Mouse (Mus musculus): ENCODE measurements at regions not wholly inside any gene's neighbourhood (a gene's known extent, or its start where the extent isn't known, plus 50 kb on each side); places are given as distances from the start of the nearest gene placed in this dataset.

DNA sequence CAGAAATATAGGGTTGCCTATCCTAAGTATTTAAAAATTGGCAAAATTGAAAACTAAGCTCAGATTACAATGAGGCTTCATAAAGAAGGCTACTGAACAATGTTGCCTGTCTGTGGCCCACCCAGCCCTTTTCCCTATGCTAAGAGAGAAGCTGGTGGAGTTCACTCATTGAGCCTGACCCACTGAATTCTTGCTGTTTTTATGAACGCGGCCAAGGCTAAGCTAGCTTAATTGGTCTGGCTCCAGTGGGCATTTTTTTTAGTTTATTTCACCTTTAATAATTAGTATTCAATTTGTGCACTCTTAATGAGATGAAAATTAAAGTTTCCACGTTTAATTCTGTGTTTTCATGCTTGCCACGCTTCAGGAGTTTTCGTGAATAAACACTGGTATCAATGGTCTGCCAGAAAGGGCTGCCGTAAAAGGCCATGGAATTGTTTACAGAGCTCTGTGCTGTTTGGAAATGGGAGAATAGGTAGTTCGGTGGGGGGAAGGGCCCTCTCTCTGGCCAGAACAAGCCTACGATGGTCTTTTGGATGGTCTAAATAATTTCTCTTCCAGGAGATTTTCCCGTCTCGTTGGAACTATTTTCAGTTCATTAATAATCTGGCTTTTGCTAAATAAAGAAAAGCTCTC is 329.7 kb upstream of the Irx1 start:
- Histone ChIP-seq H3K27me3 (replicated peaks; ENCODE audit: control insufficient read depth, insufficient read depth, low read length) (no peaks in the 10 kb centered on the region; the same call in 1 of the 2 replicates), H3K9ac (ENCODE audit: low read depth, low read length) (no peak overlapping the region), H3K36me3 (ENCODE audit: control insufficient read depth, insufficient read depth) (no peaks in the 10 kb centered on the region), H3K4me3 (ENCODE audit: low read depth, low read length) (no peak overlapping the region), H3K4me2 (replicated peaks; ENCODE audit: low read depth) (no peak overlapping the region), H3K9me3 (ENCODE audit: control insufficient read depth) (no peaks in the 10 kb centered on the region), H3K27ac (ENCODE audit: low read depth, low read length) (no peak overlapping the region), H3K4me1 (replicated peaks; ENCODE audit: control insufficient read depth, insufficient read depth, low read length) (no peaks in the 10 kb centered on the region)
- TF ChIP-seq CTCF (IDR thresholded peaks at IDR 0.05; ENCODE audit: low read depth) = no peak
- ATAC-seq = no peak
- WGBS = 31% methylated on average over 10 of the region's 10 CpGs

DNA sequence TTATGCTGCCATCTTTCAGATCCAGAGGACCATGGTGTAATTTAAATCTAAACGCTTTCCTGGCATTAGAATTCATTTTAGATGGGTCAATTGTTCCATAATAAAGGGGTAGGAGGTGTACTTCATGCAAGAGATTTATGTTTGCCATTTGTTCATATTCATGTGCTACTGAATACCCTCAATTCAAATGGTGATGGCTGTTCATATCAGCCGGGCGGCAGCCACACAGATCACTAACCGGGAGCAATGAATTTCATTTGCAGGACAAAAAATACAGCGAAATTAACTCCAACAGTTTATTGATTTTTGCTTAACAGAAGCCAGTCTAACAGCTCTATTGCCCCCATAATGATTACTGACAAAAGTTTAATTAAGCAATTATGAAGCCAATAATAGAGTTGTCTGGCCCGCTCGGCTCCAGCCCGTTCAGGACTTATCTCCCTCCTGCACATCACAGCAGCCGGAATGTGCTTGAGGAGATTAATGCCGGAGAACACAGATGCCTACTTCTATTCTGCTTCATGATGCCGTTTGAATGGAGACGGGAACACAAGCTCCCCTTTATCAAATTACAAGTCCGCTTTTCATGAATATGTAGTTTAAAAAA is 330.3 kb upstream of the Irx2 start:
- Histone ChIP-seq H3K4me3 (ENCODE audit: low read depth, low read length) (no peak overlapping the region), H3K36me3 (ENCODE audit: control insufficient read depth, insufficient read depth) (no peaks in the 10 kb centered on the region), H3K4me1 (replicated peaks; ENCODE audit: control insufficient read depth, insufficient read depth, low read length) (no peaks in the 10 kb centered on the region), H3K9ac (ENCODE audit: low read depth, low read length) (no peak overlapping the region), H3K27me3 (replicated peaks; ENCODE audit: control insufficient read depth, insufficient read depth, low read length) (no peaks in the 10 kb centered on the region), H3K9me3 (ENCODE audit: control insufficient read depth) (no peaks in the 10 kb centered on the region), H3K4me2 (replicated peaks; ENCODE audit: low read depth) (no peak overlapping the region), H3K27ac (ENCODE audit: low read depth, low read length) (no peak overlapping the region)
- TF ChIP-seq CTCF (IDR thresholded peaks at IDR 0.05; ENCODE audit: low read depth) = no peak
- no peak for ATAC-seq
- 49% methylated on average over 13 of the region's 13 CpGs for WGBS

GRCm38 (mm10) chr13:72299660-72300059 is 329.0 kb upstream of the Irx2 start:
- 37% methylated on average over 3 of the region's 3 CpGs for WGBS
- Histone ChIP-seq H3K9ac (ENCODE audit: low read depth, low read length) (no peak overlapping the region), H3K27ac (ENCODE audit: low read depth, low read length) (no peak overlapping the region), H3K4me1 (replicated peaks; ENCODE audit: control insufficient read depth, insufficient read depth, low read length) (no peaks in the 10 kb centered on the region), H3K36me3 (ENCODE audit: control insufficient read depth, insufficient read depth) (no peaks in the 10 kb centered on the region), H3K27me3 (replicated peaks; ENCODE audit: control insufficient read depth, insufficient read depth, low read length) (0 out of 2 replicates have a peak, but pooled peaks cover 3% of the 10 kb centered on the region), H3K9me3 (ENCODE audit: control insufficient read depth) (no peaks in the 10 kb centered on the region), H3K4me3 (ENCODE audit: low read depth, low read length) (no peak overlapping the region), H3K4me2 (replicated peaks; ENCODE audit: low read depth) (no peak overlapping the region)
- no peak for TF ChIP-seq CTCF (IDR thresholded peaks at IDR 0.05; ENCODE audit: low read depth)
- ATAC-seq = no peak

GRCm38 (mm10) chr13:72301114-72301513 is 327.5 kb upstream of the Irx2 start:
- Histone ChIP-seq H3K9ac (ENCODE audit: low read depth, low read length) (no peak overlapping the region), H3K27ac (ENCODE audit: low read depth, low read length) (no peak overlapping the region), H3K4me2 (replicated peaks; ENCODE audit: low read depth) (peak overlapping the region; percentile 21; the same call in 1 of the 2 replicates), H3K9me3 (ENCODE audit: control insufficient read depth) (no peaks in the 10 kb centered on the region), H3K36me3 (ENCODE audit: control insufficient read depth, insufficient read depth) (no peaks in the 10 kb centered on the region), H3K4me1 (replicated peaks; ENCODE audit: control insufficient read depth, insufficient read depth, low read length) (no peaks in the 10 kb centered on the region), H3K4me3 (ENCODE audit: low read depth, low read length) (no peak overlapping the region), H3K27me3 (replicated peaks; ENCODE audit: control insufficient read depth, insufficient read depth, low read length) (0 out of 2 replicates have a peak, but pooled peaks cover 3% of the 10 kb centered on the region)
- WGBS = 36% methylated on average over 7 of the region's 7 CpGs
- no peak for TF ChIP-seq CTCF (IDR thresholded peaks at IDR 0.05; ENCODE audit: low read depth)
- no peak for ATAC-seq

DNA sequence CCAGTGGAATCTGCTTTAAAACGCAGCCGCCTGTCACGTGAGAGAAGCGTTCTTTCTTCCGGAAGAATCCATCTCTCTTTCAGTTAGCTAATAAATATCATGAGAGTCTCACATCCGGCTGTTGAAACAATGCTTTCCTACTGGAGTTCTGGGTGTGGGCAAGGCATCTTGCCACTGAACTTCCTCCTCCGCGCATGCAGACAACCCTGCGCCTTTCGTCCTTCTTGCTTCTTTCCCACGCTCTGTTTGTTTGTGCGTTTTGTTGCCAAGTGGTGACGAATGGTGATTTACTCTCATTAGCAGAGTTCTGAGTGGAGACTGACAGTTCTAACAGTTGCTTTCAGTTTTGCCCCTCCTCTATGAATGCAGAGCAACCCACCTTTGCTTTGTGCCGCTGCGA is 326.8 kb upstream of the Irx2 start:
- H3K4me3 ChIP-seq (ENCODE audit: low read depth, low read length) = no peak overlapping the region
- no peaks in the 10 kb centered on the region for H3K9me3 ChIP-seq (ENCODE audit: control insufficient read depth)
- no peaks in the 10 kb centered on the region for H3K36me3 ChIP-seq (ENCODE audit: control insufficient read depth, insufficient read depth)
- H3K4me1 ChIP-seq (replicated peaks; ENCODE audit: control insufficient read depth, insufficient read depth, low read length) = no peaks in the 10 kb centered on the region
- peak overlapping the region; percentile 21; the same call in 1 of the 2 replicates for H3K4me2 ChIP-seq (replicated peaks; ENCODE audit: low read depth)
- H3K27ac ChIP-seq (ENCODE audit: low read depth, low read length) = no peak overlapping the region
- no peak overlapping the region for H3K9ac ChIP-seq (ENCODE audit: low read depth, low read length)
- no peak for TF ChIP-seq CTCF (IDR thresholded peaks at IDR 0.05; ENCODE audit: low read depth)
- H3K27me3 ChIP-seq (replicated peaks; ENCODE audit: control insufficient read depth, insufficient read depth, low read length) = 0 out of 2 replicates have a peak, but pooled peaks cover 3% of the 10 kb centered on the region
- ATAC-seq = no peak
- 65% methylated on average over 15 of the region's 15 CpGs for WGBS

DNA sequence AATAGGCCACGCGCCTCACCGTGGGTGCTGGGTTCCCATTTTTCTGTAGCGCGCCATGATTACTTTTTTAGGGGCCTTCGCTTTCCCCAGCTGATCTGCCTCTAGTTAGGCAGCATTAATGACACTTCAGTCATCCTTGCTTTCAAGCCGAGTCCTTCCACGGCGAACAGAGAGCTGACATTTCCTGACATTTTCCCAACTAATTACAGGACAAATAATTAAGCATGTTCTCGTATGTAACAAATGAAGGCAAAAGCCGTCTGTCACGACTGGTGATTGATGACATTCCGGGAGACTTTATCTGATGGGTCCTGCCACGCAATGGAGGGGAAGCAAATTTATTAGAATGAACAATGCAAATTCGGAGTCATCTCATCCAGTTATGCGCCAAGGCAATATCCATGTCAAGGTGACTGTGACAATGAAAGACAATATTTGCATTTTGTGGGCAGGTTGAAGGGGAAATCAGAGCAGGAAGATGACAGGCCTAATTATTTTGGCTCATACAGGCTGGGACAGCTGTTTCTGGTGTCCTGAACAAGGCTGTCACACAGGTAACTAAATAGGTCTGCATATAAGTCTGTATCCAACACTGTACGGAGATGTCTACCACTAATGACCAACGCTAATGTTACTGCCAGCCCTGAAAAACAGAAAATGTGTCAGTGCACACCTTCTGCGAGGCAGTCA is 326.0 kb upstream of the Irx2 start:
- Histone ChIP-seq H3K36me3 (ENCODE audit: control insufficient read depth, insufficient read depth) (no peaks in the 10 kb centered on the region), H3K9ac (ENCODE audit: low read depth, low read length) (no peak overlapping the region), H3K4me2 (replicated peaks; ENCODE audit: low read depth) (no peak overlapping the region), H3K4me3 (ENCODE audit: low read depth, low read length) (no peak overlapping the region), H3K27me3 (replicated peaks; ENCODE audit: control insufficient read depth, insufficient read depth, low read length) (0 out of 2 replicates have a peak, but pooled peaks cover 3% of the 10 kb centered on the region), H3K9me3 (ENCODE audit: control insufficient read depth) (no peaks in the 10 kb centered on the region), H3K4me1 (replicated peaks; ENCODE audit: control insufficient read depth, insufficient read depth, low read length) (no peaks in the 10 kb centered on the region), H3K27ac (ENCODE audit: low read depth, low read length) (no peak overlapping the region)
- ATAC-seq = no peak
- no peak for TF ChIP-seq CTCF (IDR thresholded peaks at IDR 0.05; ENCODE audit: low read depth)
- 81% methylated on average over 19 of the region's 19 CpGs for WGBS

Data from intestine, postnatal 0 days (tissue).